Mouse (Mus musculus): ENCODE results near the gene Smad1. TPM values are rescaled to one million over a fixed set of nuclear protein-coding genes. Genes with fewer than 3 reads are reported as not detected.

Gene Smad1
- polyA plus RNA-seq, 1 experiment from 2014 or later: 64.2 TPM

DNA sequence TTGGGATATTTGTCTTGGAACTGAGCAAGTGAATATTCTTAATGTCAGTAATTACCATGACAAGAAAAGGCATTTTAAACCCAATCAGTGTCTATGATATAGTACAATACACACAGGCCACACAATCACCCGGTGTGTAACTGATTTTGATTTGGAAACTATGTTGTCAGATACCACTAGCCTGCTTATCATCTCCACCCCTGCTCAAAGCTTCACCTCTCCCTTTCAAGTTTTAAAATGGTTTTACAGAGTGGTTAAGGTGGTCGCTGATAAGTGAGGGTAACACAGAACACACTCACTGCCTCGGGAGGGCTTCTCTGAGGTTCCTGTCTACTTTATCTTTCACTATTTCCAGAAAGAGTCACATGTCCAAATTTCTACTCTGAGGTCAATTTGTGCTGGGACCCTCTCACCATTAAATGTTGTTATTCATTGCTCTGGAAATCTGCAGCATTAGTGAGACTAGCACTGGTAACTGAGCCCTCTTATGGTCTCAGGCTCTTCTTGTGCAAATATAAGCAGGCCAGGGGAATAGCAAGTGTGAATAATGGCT, 106.5 kb downstream of the Smad1 start:
- 86% methylated on average over 3 of the region's 3 CpGs for WGBS
- Histone ChIP-seq H3K4me2 (ENCODE audit: low read length) (peak overlapping the region; percentile 89), H3K4me3 (ENCODE audit: low read depth, low read length) (no peak overlapping the region), H3K27me3 (replicated peaks; ENCODE audit: control insufficient read depth, insufficient read depth, low read length) (no peaks in the 10 kb centered on the region), H3K36me3 (ENCODE audit: control insufficient read depth, insufficient read depth, low read length) (no peaks in the 10 kb centered on the region), H3K9me3 (replicated peaks; ENCODE audit: control insufficient read depth, low read length) (no peaks in the 10 kb centered on the region), H3K27ac (ENCODE audit: low read depth, low read length) (no peak overlapping the region), H3K9ac (ENCODE audit: low read length) (peak overlapping the region; percentile 88; the same call in 1 of the 2 replicates), H3K4me1 (ENCODE audit: control insufficient read depth, insufficient read depth, low read length) (peaks cover 16% of the 10 kb centered on the region)
- DNase-seq (ENCODE audit: low spot score) (no peak), ATAC-seq (no peak)

DNA sequence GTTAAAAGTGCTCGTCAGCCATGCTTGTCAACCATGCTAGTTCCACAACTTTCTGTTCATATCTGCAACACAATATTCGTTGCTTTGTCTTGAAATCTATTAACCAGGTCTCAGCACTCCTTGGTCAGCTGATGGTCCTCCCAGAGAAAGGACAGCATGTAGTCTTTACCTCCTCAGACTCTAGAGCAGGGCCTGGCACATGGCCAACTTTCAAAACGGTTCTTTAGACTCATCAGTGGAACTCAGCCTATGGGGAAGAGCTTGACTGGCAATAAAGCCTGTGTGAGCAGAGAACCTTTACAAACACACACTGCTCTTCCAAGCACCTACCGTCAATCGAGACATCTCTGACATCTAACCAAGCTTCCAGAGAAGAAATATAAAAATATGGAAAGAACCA, 109.7 kb downstream of the Smad1 start:
- ATAC-seq: no peak
- WGBS: 75% methylated on average over 5 of the region's 5 CpGs
- H3K9ac ChIP-seq (ENCODE audit: low read length): no peak overlapping the region
- H3K4me1 ChIP-seq (ENCODE audit: control insufficient read depth, insufficient read depth, low read length): peaks cover 11% of the 10 kb centered on the region
- H3K9me3 ChIP-seq (replicated peaks; ENCODE audit: control insufficient read depth, low read length): no peaks in the 10 kb centered on the region
- no peak overlapping the region for H3K4me3 ChIP-seq (ENCODE audit: low read depth, low read length)
- peak; percentile 22 for DNase-seq (ENCODE audit: low spot score)
- no peak overlapping the region for H3K27ac ChIP-seq (ENCODE audit: low read depth, low read length)
- no peaks in the 10 kb centered on the region for H3K27me3 ChIP-seq (replicated peaks; ENCODE audit: control insufficient read depth, insufficient read depth, low read length)
- no peak overlapping the region for H3K4me2 ChIP-seq (ENCODE audit: low read length)
- H3K36me3 ChIP-seq (ENCODE audit: control insufficient read depth, insufficient read depth, low read length): no peaks in the 10 kb centered on the region

DNA sequence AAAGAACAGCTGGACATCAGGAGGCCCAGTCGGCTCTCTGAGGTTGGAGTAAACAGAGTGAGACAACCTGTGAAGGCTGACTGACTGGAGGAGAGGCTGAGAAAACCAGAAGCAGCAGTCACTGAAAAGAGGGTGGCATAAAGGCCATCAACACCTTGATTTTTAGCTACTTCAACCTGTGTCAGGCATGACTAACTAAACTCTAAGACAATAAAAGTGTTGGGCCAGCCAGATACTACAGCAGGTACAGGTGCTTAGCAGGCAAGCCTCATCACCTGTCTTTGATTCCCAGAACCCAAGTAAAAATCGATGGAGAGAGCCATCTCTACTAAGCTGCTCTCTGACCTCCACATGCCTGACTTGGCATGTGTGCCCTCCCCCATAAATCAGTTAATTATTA, 110.6 kb downstream of the Smad1 start:
- Histone ChIP-seq H3K27ac (ENCODE audit: low read depth, low read length) (no peak overlapping the region), H3K9me3 (replicated peaks; ENCODE audit: control insufficient read depth, low read length) (no peaks in the 10 kb centered on the region), H3K4me1 (ENCODE audit: control insufficient read depth, insufficient read depth, low read length) (peaks cover 9% of the 10 kb centered on the region), H3K4me3 (ENCODE audit: low read depth, low read length) (no peak overlapping the region), H3K36me3 (ENCODE audit: control insufficient read depth, insufficient read depth, low read length) (no peaks in the 10 kb centered on the region), H3K27me3 (replicated peaks; ENCODE audit: control insufficient read depth, insufficient read depth, low read length) (no peaks in the 10 kb centered on the region), H3K9ac (ENCODE audit: low read length) (no peak overlapping the region), H3K4me2 (ENCODE audit: low read length) (no peak overlapping the region)
- 70% methylated on average over 2 of the region's 2 CpGs for WGBS
- ATAC-seq (no peak), DNase-seq (ENCODE audit: low spot score) (no peak)

Other genes with a start within 250 kb of the Smad1 start
- not detected in 2 replicates for gene 1700011L22Rik, start 150.9 kb downstream of the Smad1 start, polyA plus RNA-seq (2014; fragmentation: Nextera tagmentation; extraction: Ambion mirVana)
- 20.2 and 24.9 TPM in 2 replicates for gene Mmaa, start 104.6 kb downstream of the Smad1 start, polyA plus RNA-seq (2014; fragmentation: Nextera tagmentation; extraction: Ambion mirVana)
- gene Otud4, start 240.1 kb upstream of the Smad1 start, polyA plus RNA-seq (2014; fragmentation: Nextera tagmentation; extraction: Ambion mirVana): 16.2 and 16.8 TPM in 2 replicates